Mouse (Mus musculus) right cerebral cortex, adult 2 months (tissue): ENCODE results near the gene Dapk1.

Source experiments
- DNase-seq, 2 experiments: peaks; one replicate each; pipeline ENCODE4 v3.0.0; 2021 to 2022; ENCODE audit warnings: low spot score in 2 of 2

The Dapk1 gene

GRCm38 (mm10) chr13:60615057-60615650 lies 13.4 kb downstream of the Dapk1 start:
- DNase-seq, result no peak

- no peak for DNase-seq
Measured at GRCm38 (mm10) chr13:60616036-60616435, 14.3 kb downstream of the Dapk1 start.

GRCm38 (mm10) chr13:60618287-60618686 lies 16.5 kb downstream of the Dapk1 start:
- DNase-seq, result no peak

- no peak for DNase-seq
Measured at GRCm38 (mm10) chr13:60619723-60620122, 18.0 kb downstream of the Dapk1 start.

- no peak for DNase-seq
Measured at GRCm38 (mm10) chr13:60621411-60621965, 19.7 kb downstream of the Dapk1 start.

GRCm38 (mm10) chr13:60625581-60625980 lies 23.8 kb downstream of the Dapk1 start:
- DNase-seq, result no peak

- no peak for DNase-seq
Measured at GRCm38 (mm10) chr13:60627843-60628656, 26.3 kb downstream of the Dapk1 start.

GRCm38 (mm10) chr13:60628657-60628950 lies 26.9 kb downstream of the Dapk1 start:
- DNase-seq, result no peak

GRCm38 (mm10) chr13:60629419-60629818 lies 27.7 kb downstream of the Dapk1 start:
- no peak for DNase-seq

GRCm38 (mm10) chr13:60633945-60634344 lies 32.2 kb downstream of the Dapk1 start:
- no peak for DNase-seq

GRCm38 (mm10) chr13:60635636-60636035 lies 33.9 kb downstream of the Dapk1 start:
- DNase-seq, result no peak

GRCm38 (mm10) chr13:60639482-60640055 lies 37.8 kb downstream of the Dapk1 start:
- DNase-seq, result peak in 1 of 2 experiments; percentile 44

GRCm38 (mm10) chr13:60640420-60640819 lies 38.7 kb downstream of the Dapk1 start:
- no peak for DNase-seq

- DNase-seq, result no peak
Measured at GRCm38 (mm10) chr13:60644457-60644889, 42.7 kb downstream of the Dapk1 start.

GRCm38 (mm10) chr13:60646791-60647190 lies 45.0 kb downstream of the Dapk1 start:
- DNase-seq, result no peak

GRCm38 (mm10) chr13:60648350-60648749 lies 46.6 kb downstream of the Dapk1 start:
- no peak for DNase-seq

GRCm38 (mm10) chr13:60650000-60650399 lies 48.3 kb downstream of the Dapk1 start:
- DNase-seq, result no peak

- no peak for DNase-seq
Measured at GRCm38 (mm10) chr13:60654017-60654565, 52.3 kb downstream of the Dapk1 start.

GRCm38 (mm10) chr13:60655246-60655645 lies 53.5 kb downstream of the Dapk1 start:
- no peak for DNase-seq

GRCm38 (mm10) chr13:60659600-60659999 lies 57.9 kb downstream of the Dapk1 start:
- no peak for DNase-seq

GRCm38 (mm10) chr13:60660056-60660455 lies 58.3 kb downstream of the Dapk1 start:
- no peak for DNase-seq

GRCm38 (mm10) chr13:60660711-60661261 lies 59.0 kb downstream of the Dapk1 start:
- no peak for DNase-seq
